ENCODE assay signal across 13 mouse cellular contexts in the genomic region with DNA sequence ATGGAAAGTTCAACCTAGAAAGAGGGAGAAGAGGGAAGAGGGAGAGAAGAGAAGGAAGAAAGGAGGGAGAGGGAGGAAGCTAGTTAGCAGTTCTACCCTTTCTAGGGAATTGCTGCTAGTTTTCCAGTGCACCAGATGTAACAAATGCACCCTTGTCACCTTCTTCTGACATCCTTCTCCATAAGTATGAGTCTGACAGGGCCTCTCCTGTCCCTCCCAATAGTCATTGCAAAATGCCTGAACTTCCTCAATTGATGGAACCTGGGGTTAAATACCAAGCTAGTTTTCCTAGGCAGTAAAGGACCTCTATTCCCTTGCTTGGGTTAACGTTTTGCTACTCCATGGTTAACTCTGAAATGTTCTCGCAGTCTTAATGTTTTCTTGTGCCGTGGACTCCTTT.
"Had no signal": no experiment of that assay in that cellular context is flagged by ENCODE, and none has a peak within 500 bp of the region (broad histone marks: within the 10 kb centered on the region; RNA-seq: fewer than 3 reads in every experiment).

No protein-coding gene starts in this region.

- DNase-seq: kidney, adult 9 months; kidney, postnatal 36 days; thymus, adult 18-20 months; thymus, postnatal 14 days had no signal

- H3K4me3 ChIP-seq: intestine, embryonic 15.5 days; left cerebral cortex, adult 2 months; limb, embryonic 10.5 days; liver, embryonic 15.5 days; lung, embryonic 15.5 days; midbrain, embryonic 13.5 days; myocyte; neural tube, embryonic 15.5 days had no signal

- H3K9me3 ChIP-seq: intestine, embryonic 15.5 days; limb, embryonic 10.5 days; liver, embryonic 15.5 days; lung, embryonic 15.5 days; midbrain, embryonic 13.5 days; neural tube, embryonic 15.5 days had no signal

- H3K36me3 ChIP-seq: intestine, embryonic 15.5 days; limb, embryonic 10.5 days; liver, embryonic 15.5 days; lung, embryonic 15.5 days; midbrain, embryonic 13.5 days; neural tube, embryonic 15.5 days had no signal

- H3K27ac ChIP-seq: intestine, embryonic 15.5 days; kidney, postnatal 0 days; left cerebral cortex, adult 2 months; limb, embryonic 10.5 days; liver, embryonic 15.5 days; lung, embryonic 15.5 days; midbrain, embryonic 13.5 days; neural tube, embryonic 15.5 days had no signal

- H3K4me2 ChIP-seq: intestine, embryonic 15.5 days; liver, embryonic 15.5 days; lung, embryonic 15.5 days; midbrain, embryonic 13.5 days; neural tube, embryonic 15.5 days had no signal

- H3K4me1 ChIP-seq: intestine, embryonic 15.5 days; liver, embryonic 15.5 days; midbrain, embryonic 13.5 days; neural tube, embryonic 15.5 days had no signal

- H3K9ac ChIP-seq: intestine, embryonic 15.5 days; liver, embryonic 15.5 days; lung, embryonic 15.5 days; midbrain, embryonic 13.5 days; neural tube, embryonic 15.5 days had no signal

- H3K27me3 ChIP-seq: intestine, embryonic 15.5 days; liver, embryonic 15.5 days; lung, embryonic 15.5 days; midbrain, embryonic 13.5 days; neural tube, embryonic 15.5 days had no signal

- ATAC-seq: intestine, embryonic 15.5 days; midbrain, embryonic 13.5 days had no signal
